Mouse (Mus musculus) brain, adult 2 months (tissue): ENCODE results near the gene Myadml2.
A peak's percentile ranks its signal among the peaks of the same experiment; 100 is the strongest.

Experiments used
- DNase-seq: peaks from one replicate; pipeline ENCODE4 v3.0.0; 2011; ENCODE audit warnings: low read depth, low spot score

Gene Myadml2

GRCm38 (mm10) chr11:120630401-120630871 is 17.5 kb downstream of the Myadml2 start:
- DNase-seq, result no peak

- no peak for DNase-seq
These were observed 18.0 kb downstream of the Myadml2 start for GRCm38 (mm10) chr11:120629911-120630310.

DNA sequence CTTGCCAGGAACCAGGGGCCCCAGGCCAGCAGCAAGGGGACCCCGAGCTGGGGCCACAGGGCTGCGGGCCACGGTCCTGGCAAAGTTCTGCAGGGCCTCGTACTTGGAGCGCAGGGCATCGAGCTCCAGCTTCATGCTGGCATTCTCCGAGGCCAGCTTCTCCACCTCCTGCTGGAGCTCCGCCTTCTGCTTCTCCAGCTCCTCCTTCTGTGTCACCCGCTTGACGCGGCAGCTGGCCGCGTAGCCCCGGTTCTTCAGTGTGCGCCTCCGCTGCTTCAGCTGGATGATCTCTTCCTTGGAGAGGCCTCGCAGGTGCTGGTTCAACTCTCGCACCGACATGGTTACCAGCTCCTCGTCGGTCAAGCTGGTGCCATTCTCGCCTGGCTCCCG is 18.6 kb downstream of the Myadml2 start:
- peak; percentile 62 for DNase-seq

- DNase-seq, result no peak
These were observed 19.2 kb downstream of the Myadml2 start for GRCm38 (mm10) chr11:120628601-120629340.

DNA sequence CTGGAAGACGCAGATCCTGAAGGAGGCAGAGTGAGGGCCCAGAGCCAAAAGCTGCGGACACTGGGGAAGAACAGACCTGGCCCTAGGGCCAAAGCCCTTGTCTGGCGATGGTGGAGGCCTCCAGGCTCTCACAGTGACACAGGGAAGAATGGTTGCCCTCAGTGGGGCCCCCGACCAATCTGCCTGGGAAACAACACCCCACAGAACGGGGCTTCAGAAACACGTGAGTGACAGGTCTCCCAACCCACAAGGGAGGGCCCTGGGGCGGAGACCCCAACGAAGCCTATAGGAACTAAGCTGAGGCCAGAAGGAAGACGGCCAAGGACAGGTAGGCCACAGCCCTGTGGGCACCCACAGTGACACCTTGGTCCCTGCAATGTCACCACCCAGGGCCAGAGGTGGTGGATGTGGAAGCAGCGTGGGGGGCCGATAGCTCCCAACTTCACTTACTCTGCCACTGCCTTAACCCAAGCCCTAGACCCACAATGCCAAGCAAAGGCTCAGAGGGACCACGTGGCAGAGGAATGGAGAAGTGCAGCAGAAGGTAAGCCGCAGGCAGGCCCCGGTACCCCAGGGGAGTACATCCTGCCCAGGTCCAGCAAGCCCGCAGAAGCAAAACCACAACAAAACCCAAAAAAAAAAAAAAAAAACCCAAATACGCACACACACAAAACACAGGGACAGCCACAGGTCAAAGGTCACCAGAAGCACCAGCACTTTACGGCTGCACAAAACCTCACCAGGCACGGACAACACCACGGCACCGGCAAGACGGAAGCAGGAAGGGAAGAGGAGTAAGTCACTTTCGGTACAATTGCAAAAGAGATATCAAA is 20.3 kb downstream of the Myadml2 start:
- no peak for DNase-seq

DNA sequence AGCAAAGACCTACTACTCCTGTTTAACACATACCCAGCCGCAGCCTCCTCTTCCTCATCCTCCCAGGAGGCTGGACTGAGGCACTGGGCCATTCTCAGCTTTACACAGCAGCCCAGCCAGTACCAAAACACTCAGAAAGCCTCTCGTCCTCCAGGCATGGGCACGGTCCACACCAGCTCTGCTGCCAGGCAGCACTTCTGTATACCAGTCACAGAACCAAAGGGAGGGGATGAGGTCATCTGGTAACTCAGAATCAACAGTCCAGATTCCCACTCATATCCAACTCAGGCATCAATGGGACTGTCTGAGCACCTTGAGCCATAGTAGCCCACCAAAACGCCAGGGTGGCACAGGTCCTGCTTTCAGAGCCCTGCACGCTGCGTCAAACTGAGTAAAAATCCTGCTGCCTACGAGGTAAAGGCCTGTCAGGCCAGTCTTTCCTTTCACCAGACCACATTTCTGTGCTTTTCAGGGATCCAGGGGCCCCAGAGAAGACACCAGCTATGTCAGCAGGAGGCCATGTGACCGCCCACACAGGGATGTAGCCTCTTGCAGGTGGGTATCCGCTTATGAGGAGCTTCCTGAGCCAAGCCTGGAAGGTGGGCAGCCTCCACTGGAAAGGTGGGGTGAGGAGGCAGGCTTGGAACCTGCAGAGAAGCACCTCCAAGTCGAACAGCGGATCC is 21.0 kb downstream of the Myadml2 start:
- DNase-seq, result no peak

GRCm38 (mm10) chr11:120625152-120625775 is 22.7 kb downstream of the Myadml2 start, which contains the start of gene Sirt7:
TSS of gene Sirt7 (minus strand) at chr11:120625240.
- no peak for DNase-seq

- peak; percentile 93 for DNase-seq
These were observed 23.3 kb downstream of the Myadml2 start for GRCm38 (mm10) chr11:120624680-120625111.

DNA sequence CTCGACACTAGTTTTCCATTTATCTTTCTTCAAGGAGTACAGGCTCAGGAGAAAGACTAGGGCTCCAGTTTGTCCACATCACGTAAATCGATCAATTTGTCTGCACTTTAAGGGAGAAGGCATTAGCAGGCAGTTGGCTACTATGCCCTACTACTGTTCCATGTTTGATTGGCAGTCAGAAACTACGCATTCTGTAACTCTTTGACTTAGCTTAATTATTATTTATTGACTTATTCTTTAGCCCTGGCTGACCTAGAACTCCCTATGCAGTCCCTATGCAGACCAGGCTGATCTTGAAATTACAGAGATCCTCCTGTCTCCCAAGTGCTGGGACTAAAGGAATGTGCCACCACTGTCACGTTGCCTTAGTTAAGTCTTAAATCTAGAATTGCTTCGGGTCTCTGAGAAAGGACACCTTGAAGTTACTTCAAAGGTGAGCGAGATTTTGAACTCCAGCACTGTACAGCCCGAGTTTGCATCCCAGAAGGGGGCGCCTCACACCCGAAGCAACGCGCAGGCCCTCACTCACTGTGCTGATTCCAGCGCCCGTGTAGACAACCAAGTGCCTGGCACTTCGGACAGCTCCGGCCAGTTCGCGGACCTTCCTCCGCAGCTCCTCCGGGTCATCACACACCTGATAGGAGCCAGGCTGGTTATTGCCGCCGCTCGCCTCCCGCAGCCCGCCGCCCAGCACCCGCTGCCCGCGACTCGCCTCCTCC is 23.8 kb downstream of the Myadml2 start:
- peak; percentile 78 for DNase-seq

- no peak for DNase-seq
These were observed 25.2 kb downstream of the Myadml2 start for GRCm38 (mm10) chr11:120622805-120623204.

DNA sequence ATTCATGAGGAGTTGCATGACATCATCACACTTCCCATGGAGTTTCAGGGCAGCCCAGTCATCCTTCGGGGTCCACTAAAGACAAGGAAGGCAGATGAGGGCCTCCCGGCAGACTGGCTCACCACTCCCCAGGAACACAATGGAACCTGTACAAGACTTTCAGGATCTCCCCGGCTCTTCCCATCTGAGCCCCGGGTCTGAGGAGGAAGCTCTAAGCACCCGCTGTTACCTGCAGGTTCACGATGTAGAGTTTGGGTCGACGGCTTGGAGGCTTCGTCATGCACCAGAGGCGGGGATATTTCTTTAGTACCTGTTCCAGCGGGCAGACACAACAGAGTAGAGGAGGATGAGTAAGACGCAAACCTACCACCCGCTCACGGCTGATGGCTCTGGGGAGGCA is 27.8 kb downstream of the Myadml2 start:
- no peak for DNase-seq

GRCm38 (mm10) chr11:120618619-120619535 is 29.1 kb downstream of the Myadml2 start:
- no peak for DNase-seq

DNA sequence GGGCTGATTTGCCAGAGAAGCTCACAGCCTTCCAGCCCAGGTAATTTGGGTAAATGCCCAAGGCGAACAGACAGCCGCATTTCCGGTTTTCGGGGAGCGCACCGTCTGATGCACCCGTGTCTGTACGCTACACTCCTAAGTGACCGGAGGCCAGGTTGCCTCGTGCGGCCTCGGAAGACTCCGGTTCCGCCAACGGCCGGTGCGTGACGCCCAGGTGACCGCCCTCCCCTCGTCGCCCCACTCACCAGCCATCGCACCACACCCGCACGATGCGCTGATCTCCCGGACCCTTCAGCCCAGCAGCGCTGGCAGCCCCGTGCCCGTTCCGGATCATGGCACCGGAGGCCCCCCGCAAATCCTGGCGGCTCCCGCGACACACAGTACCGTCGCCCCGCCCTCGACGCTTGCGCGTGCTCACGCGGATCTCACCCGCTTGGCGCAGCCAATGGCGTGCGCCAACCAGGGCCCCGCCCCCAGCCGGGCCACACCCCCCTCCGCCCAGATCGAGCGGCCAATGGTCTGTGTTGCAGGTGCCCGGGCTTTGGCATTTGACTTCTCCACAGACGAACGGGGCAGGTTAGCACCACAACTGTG is 30.3 kb downstream of the Myadml2 start, which contains the start of gene Pcyt2:
Gene Pcyt2, minus strand, starts transcription at position 418 of the 594 bp plus-strand sequence.
- DNase-seq, result peak; percentile 96

DNA sequence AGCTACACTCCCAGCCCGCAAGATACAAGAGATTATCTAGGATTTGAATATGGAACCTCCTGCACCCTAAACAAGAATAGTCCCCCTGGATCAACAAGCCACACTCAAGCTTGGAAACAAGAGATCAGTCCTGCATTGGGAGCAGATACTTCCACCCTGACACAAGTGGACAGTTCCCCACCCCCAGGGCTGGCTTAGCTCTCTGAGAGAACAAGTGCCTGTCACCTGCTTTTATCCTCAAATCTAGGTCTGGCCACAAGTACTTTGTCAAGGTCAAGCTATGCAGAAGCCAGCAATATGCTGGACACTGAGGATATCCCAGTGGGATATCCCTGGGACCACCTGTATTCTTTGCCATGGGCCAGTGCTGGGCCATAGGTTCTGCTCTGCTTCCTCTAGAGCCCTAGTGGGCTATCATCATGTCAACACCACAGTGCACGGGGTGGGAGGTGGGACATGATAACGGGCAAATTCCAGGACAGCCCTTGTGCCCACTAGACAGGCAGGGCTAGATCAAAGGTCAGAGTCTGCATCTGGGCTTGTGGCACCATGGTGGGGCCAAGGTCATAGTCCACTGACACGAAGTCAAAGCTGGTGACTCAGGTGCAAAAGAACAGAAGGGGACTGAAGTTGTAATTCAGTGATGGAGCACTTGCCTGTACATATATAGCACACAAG is 31.2 kb downstream of the Myadml2 start:
- no peak for DNase-seq

DNA sequence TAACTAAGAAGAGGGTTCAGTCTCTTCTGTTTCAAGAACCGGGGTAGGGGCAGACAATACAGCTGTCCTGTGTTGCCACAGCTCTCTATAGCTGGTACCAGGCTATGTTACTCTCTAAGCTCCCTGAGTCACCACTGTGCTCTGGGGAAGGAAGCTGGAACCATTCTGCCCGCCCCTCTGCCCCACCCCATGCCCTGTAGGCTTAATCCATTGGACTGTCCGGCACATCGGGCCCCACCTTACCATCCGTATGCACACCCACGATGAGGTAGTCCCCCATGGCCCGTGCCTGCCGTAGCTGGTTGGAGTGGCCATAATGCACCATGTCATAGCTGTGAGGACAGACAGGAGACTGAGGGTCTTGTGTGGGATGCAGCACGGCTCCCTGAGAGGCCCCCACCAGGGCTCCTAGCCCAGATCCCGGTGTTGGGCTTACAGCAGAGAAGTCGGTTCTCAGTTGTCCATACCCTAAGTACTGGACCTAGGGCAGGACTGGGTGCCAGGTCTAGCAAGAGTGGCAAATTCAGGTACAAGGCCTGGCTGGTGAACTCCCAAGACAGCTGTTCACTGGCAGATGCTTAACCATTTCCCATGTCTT is 32.3 kb downstream of the Myadml2 start:
- DNase-seq, result no peak

- DNase-seq, result no peak
These were observed 32.8 kb downstream of the Myadml2 start for GRCm38 (mm10) chr11:120615167-120615566.

DNA sequence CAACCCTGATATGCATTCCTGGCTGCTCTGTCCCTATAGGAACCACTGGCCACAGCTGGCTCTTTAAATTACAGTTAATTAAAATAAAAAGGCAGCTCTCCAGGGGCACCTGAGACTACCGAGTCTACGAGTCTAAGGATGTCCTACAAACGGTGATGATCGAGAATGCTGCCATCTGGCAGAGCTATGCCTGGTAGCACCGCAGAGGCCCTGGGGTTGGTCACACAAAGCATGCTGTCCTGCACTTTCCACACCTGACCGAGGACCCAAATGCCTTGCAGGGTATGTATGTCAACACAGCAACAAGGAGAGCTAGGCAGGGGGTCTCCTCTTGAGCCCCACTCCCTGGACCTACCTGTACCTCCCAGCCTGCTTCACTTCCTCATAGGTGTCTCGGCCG is 34.0 kb downstream of the Myadml2 start:
- no peak for DNase-seq

DNA sequence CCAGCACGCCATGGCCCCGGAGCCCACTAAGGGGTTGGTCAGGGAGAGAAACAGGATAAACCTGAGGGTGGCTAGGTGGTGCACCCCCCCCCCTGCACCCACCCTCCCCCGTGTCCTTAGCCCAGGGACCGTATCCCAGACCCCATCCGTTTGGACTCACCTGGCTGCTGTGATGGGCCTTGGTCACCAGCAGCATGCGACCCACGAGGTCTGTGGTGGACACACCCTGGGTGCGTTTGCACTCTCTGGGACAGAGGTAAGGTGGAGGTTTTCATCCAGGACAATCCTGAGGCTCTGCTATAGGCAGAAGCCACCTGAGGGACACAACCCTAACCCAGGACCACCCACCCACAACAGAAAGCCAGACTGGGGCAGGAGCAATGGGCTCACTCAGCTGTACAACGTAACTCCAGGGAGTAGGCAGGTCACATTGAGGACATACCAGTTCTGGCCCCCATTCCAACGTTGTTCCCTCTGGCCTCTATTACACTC is 34.4 kb downstream of the Myadml2 start:
- no peak for DNase-seq
